Mouse (Mus musculus): ENCODE data around the gene Ldlr.
"Not testable (repeated sequence)": the region's sequence is repeated elsewhere in the genome, so short reads cannot be mapped to it uniquely, and the experiment has no call there.

The Ldlr gene

DNA sequence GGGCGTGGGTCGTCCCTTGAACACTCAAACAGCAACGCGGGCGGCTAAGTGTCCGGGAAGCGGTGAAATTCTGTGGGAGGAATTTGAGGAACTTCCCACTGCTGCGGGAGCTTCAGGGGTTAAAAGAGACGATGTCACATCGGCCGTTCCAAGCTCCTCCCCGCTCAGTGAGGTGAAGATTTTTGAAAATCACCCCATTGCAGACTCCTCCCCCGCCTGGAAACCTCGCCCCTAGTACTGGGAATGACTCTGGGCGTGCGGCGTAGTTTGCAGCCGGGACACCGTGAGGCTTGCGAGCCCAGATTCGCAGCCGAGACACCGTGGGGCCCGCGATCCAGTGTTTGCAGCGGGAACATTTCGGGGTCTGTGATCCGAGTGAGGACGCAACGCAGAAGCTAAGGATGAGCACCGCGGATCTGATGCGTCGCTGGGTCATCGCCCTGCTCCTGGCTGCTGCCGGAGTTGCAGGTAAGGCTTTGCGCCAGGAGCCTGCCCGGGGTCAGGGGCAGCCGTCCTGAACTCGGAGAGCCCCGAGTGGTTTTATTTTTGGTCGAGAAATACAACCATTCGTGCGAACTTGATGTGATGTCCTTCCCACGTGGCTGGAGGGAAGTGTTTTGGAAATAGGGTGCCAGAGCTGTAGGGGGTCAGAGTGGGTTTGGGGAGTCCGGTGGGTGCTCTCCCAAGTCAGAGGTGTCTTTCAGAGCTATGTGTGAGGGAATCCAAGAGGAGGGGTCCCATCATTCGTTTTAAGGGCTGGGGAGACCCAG is at the start of gene Ldlr:
Ldlr (plus strand) TSS at position 107 of the 770 bp plus-strand sequence.
- in situ Hi-C loops (cut with MboI, MseI) = no loop called here

DNA sequence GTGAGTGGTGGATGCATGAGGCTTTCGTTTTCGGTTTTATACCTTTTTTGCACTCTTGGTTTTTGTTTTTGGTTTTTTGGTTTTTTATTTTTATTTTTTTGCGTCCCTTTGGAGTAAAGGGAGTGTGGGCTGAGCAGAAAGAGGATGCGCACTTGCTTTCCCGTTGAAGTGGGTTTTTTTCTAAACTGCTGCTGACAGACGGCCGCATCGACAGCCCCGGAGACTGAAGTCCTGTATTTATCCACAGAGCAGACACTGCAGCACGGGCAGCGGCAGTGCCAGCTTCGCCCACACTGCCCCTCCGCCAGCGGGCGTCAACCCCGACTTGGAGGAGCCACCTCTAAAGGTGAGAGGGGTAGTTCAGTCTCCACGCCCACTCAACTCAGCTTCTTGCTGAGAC is 45.6 kb upstream of the Ldlr start:
- in situ Hi-C loops (cut with MboI, MseI) = no loop called here

DNA sequence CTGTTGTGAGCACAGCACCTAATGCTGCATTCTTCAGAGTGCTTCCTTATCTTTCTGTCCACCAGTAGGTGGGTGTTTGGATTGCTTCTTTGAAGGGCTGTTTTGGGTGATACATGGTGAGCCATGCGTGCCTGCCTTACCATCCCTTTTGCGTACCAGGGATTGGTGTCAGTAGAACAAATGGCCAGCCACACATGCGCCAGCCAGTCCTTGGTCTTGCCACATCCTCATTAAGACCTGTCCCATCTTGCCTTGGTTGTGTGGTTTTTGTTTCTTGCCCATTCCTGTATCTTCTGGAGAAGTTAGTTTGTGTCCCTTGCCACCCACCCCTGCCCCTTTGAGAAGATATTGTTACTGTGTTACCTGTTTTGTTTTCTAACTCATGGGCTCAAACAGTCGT is 42.8 kb upstream of the Ldlr start:
- in situ Hi-C loops (cut with MboI, MseI) = no loop called here

GRCm38 (mm10) chr9:21682827-21683226 is 40.5 kb upstream of the Ldlr start:
- in situ Hi-C loops (cut with MboI, MseI) = no loop called here

- in situ Hi-C loops (cut with MboI, MseI) = no loop called here
Observed at GRCm38 (mm10) chr9:21683897-21684296, 39.4 kb upstream of the Ldlr start.

GRCm38 (mm10) chr9:21688554-21688953 is 34.7 kb upstream of the Ldlr start:
- in situ Hi-C loops (cut with MboI, MseI) = no loop called here

DNA sequence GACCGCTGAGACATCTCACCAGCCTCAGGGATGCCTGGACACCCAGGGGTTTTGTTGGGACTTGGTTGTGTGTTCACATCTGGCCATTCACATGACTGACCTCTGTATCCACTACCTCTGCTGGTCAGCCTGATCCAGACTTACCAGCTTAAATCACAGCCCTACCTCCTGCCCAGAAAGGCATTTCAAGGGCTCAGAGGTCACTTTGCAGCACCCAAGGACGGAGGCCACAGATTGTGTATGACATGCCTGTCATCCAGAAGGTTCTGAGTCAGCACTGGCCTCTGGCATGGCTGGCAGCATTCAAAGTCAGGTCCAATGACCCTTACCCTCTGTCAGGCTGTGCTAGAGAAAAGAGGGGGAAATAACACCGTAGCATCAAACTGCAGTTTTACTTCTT is 33.3 kb upstream of the Ldlr start:
- in situ Hi-C loops (cut with MboI, MseI) = no loop called here

DNA sequence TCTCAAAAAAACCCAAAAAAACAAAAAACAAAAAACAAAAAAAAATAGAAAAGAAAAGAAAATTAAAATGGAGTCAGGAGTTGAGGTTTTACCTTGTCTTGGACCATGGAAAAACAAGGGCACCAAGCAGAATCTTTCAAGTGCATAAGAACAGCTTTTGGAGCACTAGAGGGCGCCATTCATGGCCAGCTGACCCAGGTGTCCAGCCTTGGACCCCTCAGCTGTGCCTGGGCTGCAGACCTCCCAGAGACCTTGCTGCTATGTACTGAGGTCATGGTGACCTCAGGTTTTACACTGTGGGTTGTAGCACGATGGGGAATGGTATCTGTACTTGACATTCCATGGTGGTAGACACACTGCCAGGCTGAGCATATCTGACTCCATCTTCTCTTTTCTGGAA is 31.4 kb upstream of the Ldlr start:
- in situ Hi-C loops (cut with MboI, MseI) = no loop called here

DNA sequence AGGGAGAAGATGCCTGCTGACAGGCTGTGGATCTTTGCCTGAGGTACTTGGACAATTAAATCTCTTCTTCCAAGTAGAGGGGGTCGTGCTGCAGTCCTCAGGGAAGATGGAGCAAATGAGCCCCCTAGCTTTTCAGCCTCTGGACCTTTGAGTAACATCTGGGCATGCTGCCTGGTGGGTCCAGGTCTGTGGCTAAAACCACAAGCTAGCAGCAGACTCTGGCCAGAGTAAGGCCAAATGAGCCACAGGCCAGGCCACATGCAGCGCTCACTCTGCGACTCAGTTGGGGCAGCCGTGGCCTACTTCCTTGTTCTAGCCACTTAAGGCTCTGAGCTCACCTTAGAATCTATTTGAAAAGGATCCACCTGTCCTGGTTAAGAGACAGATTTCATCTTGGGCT is 30.8 kb upstream of the Ldlr start:
- in situ Hi-C loops (cut with MboI, MseI) = no loop called here

DNA sequence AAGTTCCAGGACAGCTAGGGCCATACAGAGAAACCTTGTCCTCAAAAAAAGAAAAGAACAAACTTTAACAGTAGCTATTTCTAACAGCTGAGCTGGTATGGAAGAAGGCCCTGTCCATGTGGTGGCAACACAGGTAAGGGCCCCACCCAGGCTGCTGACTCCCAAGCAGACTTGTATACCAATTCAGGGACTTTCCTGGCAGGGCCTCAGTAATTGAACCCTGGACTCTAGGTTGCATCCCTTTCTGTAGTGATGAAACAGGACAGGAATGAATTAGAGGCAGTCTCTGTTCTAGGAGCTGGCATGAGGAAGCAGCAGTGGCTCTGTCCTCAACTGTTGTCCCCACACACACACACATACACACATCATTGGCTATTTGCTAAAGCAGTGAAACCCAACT is 29.2 kb upstream of the Ldlr start:
- in situ Hi-C loops (cut with MboI, MseI) = no loop called here

GRCm38 (mm10) chr9:21695229-21695792 is 28.0 kb upstream of the Ldlr start:
- in situ Hi-C loops (cut with MboI, MseI) = no loop called here

DNA sequence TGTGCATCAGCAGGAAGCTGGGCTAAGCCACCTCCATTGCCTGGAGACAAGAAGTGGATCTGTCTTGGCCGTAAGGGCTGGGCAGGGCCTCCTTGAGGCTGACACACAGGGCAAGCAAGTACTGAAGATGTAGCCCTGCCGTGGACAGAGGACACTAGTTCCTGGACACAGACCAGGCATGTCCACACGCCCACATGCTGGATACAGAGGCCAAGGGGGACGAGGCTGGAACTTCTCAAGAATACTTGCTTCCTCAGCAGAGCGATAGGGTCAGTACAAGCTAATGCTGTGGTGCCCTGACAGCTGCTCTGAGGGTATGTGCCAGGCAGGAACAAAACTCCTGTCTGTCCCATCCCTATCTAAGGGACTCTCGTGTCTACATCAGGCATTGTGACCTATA is 26.2 kb upstream of the Ldlr start:
- in situ Hi-C loops (cut with MboI, MseI) = no loop called here

DNA sequence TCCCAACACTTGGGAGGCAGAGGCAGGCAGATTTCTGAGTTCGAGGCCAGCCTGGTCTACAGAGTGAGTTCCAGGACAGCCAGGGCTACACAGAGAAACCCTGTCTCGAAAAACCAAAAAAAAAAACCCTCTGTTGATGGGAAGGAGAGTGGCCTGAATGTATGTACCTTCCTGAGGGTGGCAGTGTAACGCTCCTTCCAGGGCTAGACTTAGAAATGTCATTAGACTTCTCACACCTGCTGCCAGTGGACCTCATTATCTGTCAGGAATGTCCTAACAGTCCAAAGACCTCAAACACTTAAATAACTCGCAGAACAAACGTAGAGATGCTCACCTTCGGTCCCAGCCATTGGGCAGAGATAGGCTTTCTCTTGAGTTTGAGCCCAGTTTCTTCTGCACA is 24.0 kb upstream of the Ldlr start:
- in situ Hi-C loops (cut with MboI, MseI) = not testable (repeated sequence)

DNA sequence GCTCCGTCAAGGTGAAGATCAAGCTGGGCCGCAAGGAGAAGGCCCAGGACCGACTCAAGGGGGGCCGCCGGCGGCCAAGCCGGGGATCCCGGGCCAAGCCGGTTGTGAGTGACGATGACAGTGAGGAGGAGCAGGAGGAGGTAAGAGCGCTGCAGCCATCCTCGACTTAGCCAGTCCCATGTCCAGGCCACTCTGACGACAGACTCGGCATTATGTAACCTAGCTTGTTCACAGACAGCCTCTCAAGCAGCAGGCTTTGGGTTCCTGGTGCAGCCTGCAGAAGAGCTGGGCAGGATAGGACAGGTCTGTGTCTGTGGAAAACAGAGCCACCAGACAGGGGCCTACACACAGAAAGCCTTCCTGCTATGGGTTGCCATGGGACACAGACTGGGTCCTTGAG is 22.2 kb upstream of the Ldlr start:
- in situ Hi-C loops (cut with MboI, MseI) = no loop called here

DNA sequence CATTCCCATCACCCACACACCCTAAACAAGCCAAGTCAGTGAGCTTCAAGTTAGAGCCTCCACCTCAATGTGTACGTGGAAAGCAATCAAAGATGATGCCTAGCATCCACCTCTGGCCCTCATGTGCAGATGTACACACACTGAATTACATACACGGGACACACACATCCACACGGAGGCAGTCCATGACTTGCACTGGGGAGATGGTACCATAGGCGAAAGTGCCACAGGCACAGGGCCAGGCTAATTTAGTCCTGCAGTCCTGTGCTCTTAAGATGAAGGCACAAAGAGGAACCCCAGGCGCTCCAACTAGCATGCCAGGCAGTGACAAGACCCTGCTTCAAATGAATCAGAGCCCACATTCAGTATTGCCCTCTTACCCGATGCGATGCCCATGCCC is 19.8 kb upstream of the Ldlr start:
- in situ Hi-C loops (cut with MboI, MseI) = no loop called here

DNA sequence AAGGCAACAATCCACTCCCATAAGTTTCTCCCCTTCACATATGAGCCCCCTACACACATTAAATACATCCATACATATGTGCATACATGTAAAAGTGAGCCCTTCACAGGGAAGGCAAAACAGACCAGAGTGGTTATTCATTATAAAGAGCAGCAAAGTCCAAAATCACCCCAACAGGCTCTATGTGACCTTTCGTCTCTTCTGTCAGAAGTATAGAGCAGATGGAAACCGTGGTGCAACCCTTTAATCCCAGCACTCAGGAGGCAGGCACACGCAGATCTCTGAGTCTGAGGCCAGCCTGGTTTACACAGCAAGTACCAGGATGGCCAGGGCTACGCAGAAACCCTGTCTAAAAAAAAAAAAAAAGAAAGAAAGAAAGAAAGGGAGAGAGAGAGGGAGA is 17.2 kb upstream of the Ldlr start:
- in situ Hi-C loops (cut with MboI, MseI) = no loop called here

- in situ Hi-C loops (cut with MboI, MseI) = no loop called here
Observed at GRCm38 (mm10) chr9:21706586-21707265, 16.6 kb upstream of the Ldlr start.

DNA sequence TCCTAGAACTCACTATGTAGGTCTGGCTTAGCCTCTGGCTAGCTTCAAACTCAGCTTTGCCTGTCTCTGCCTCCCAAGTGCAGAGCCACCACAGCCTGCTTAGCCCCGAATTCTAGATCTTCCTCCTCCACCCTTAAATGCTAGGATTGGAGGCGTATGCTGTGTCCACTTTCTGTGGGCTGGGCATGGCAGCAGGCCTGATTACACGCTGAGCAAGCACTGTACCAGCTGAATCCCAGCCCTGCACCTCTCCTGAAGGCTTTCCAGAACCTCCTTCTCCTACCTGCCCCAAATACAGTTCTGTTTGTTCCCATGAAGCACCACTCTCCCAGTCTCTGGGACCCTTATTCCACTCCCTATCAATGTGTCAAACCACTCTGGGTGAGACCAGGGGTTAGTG is 13.9 kb upstream of the Ldlr start:
- in situ Hi-C loops (cut with MboI, MseI) = no loop called here

DNA sequence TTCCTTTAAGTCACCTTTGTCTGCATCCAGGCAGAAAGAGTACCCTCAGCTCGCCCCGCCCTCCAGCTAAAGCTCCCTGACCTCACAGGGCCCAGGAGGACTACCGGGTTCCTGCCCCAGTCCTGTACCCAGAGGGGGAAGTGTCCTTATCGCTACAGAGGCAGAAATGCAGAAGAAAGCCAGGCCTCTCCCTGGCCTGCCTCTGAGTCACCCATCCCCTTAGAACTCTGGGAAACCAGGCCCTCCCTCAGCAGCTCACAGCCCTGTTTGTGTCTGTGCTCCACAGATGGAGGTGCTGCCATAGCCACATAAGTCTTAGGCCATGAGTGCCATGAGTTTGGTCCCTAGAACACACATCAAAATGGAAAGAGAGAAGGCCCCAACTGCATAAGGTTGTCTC is 8.0 kb upstream of the Ldlr start:
- in situ Hi-C loops (cut with MboI, MseI) = no loop called here

DNA sequence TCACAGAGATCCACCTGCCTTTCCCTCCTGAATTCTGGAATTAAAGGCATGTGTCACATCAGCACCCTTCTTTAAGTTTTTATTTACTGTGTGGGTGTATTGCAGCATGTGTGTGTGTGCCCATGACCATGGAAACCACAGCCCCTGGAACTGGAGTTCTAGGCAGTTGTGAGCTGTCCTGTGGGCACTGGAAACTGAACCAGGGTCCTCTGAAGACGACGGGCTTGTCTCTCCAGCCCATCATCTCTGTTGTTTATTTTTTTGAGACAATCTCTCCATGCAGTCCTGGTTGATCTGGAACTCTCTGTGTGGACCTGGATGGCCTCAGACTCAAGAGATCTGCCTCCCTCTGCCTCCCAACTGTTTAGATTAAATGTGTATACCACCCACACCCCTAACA is 6.3 kb upstream of the Ldlr start:
- in situ Hi-C loops (cut with MboI, MseI) = no loop called here

- in situ Hi-C loops (cut with MboI, MseI) = no loop called here
Observed at GRCm38 (mm10) chr9:21721036-21721435, 2.2 kb upstream of the Ldlr start.

- in situ Hi-C loops (cut with MboI, MseI) = no loop called here
Observed at GRCm38 (mm10) chr9:21724147-21724536, 859 bp downstream of the Ldlr start.

Measured in T-helper 17 cell (primary cell).